Mouse (Mus musculus): ENCODE data around the gene Mcm10. TPM values are rescaled to one million over a fixed set of nuclear protein-coding genes. Genes with fewer than 3 reads are reported as not detected.
"Not testable (repeated sequence)": the region's sequence is repeated elsewhere in the genome, so short reads cannot be mapped to it uniquely, and the experiment has no call there.

The Mcm10 gene
- polyA plus RNA-seq, 1 experiment from 2014 or later, result 36.8 TPM

DNA sequence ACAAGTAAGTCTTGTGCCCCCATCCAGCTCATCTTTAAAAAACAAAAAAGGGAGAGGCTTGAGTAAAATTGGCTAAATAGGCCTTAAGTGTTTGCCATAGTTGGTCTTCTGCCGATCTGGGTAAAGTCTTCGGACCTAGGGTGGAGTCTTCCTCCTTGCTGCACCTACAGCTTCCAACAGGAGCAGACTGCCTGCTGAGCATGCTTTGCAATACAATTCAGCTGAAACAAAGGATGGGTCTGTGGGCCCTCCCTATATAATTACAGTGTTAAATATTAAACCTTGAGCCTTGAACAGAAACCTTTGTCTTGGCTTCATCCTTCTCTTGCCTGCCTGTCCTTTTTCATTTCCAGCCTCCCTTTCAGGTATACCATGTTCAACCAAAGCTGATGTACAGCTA lies 44.8 kb downstream of the Mcm10 start:
- no peak overlapping the region for H3K27ac ChIP-seq
- WGBS, result 89% methylated on average over 2 of the region's 2 CpGs
- H3K4me1 ChIP-seq (replicated peaks), result no peaks in the 10 kb centered on the region
- H3K9me3 ChIP-seq, result no peaks in the 10 kb centered on the region
- H3K9ac ChIP-seq, result no peak overlapping the region
- no peaks in the 10 kb centered on the region for H3K27me3 ChIP-seq (replicated peaks)
- no peak overlapping the region for H3K4me2 ChIP-seq (replicated peaks)
- H3K36me3 ChIP-seq, result no peaks in the 10 kb centered on the region
- no peak for ATAC-seq
- H3K4me3 ChIP-seq (replicated peaks), result no peak overlapping the region

DNA sequence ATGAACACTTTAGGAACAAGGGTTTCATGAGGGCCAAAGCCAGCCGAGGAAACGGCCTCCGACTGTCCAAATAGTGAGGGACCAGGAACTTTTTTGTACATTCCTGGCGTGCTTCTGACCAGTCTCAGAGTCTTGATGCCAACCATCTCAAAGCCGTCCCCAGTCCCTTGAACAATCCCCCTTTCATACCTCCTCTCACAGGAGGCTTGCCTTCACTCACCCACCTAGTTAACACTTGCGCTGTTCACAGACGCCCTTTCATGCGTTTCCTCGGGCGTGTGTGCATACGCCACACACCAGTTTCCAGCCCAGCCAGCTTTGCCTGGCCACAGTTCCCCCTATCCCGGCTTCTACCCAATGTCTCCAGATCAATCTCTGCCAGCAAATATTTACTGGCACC lies 54.6 kb downstream of the Mcm10 start:
- ATAC-seq, result no peak
- Histone ChIP-seq H3K4me3 (replicated peaks) (no peak overlapping the region), H3K9ac (no peak overlapping the region), H3K27ac (no peak overlapping the region), H3K27me3 (replicated peaks) (no peaks in the 10 kb centered on the region), H3K9me3 (no peaks in the 10 kb centered on the region), H3K4me2 (replicated peaks) (no peak overlapping the region), H3K4me1 (replicated peaks) (no peaks in the 10 kb centered on the region), H3K36me3 (no peaks in the 10 kb centered on the region)
- 84% methylated on average over 12 of the region's 12 CpGs for WGBS

DNA sequence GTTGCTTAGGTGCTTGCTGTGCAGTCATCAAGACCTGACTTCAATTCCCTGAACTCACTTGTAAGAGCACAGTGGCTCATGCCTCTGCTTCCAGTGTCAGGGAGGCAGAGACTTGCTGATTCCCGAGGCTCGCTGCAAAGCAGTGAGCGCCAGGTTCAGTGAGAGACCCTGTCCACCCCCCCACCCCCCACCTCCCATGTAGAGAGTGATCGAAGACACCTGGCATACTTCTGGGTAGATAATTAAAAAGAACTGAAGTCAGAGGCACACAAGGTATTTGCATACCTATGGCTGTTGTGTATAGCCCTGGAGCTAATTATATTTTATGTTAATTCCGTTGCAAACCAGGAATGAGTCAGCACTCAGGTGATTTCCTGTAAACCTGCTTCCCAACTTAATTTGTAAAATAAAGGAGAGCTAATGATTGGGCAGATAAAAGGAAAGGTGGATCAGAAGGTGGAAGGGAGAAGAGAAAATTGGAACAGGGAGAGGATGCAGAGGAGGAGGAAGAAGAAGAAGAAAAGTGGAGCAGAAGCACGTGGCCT lies 58.3 kb downstream of the Mcm10 start:
- WGBS, result 86% methylated on average over 6 of the region's 6 CpGs
- H3K36me3 ChIP-seq, result no peaks in the 10 kb centered on the region
- H3K4me3 ChIP-seq (replicated peaks), result no peak overlapping the region
- H3K9me3 ChIP-seq, result no peaks in the 10 kb centered on the region
- H3K9ac ChIP-seq, result no peak overlapping the region
- H3K27ac ChIP-seq, result no peak overlapping the region
- no peaks in the 10 kb centered on the region for H3K4me1 ChIP-seq (replicated peaks)
- no peak for ATAC-seq
- no peak overlapping the region for H3K4me2 ChIP-seq (replicated peaks)
- no peaks in the 10 kb centered on the region for H3K27me3 ChIP-seq (replicated peaks)

DNA sequence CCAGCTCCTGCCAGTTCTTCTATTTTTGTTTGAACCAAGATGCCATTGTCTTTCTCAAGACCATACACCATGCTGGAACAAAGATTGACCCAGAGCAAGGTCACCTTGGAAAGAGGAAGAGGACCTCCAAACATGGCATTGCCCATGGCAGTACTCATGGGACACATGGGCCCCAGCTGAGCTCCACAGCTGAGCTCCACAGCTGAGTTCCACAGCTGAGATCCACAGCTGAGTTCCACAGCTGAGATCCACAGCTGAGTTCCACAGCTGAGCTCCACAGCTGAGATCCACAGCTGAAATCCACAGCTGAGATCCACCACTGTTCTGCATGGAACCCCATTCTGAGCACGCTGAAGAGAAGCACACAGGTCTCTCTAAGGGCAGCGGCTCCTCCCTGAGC lies 61.6 kb downstream of the Mcm10 start:
- Histone ChIP-seq H3K27me3 (replicated peaks) (no peaks in the 10 kb centered on the region), H3K4me3 (replicated peaks) (no peak overlapping the region), H3K36me3 (no peaks in the 10 kb centered on the region), H3K9ac (no peak overlapping the region), H3K4me1 (replicated peaks) (no peaks in the 10 kb centered on the region), H3K9me3 (no peaks in the 10 kb centered on the region), H3K27ac (no peak overlapping the region), H3K4me2 (replicated peaks) (no peak overlapping the region)
- ATAC-seq, result no peak
- WGBS, result 91% methylated on average over 2 of the region's 2 CpGs

DNA sequence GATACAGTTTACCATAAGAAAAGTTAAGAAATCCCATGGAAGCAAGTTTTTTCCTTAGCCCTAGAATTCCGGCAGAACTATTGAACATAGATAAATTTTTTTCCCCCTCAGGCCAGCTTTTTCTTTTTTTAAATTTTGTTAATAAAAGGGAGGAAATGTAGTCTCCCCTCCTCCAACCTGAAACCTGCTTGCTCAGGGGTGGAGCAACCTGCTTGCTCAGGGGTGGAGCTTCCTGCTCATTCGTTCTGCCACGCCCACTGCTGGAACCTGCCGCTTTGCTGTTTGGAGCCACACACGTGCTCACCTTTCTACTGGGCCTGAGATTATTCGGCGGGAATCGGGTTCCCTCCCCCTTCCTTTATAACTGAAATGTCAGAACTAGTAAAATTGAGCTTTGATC lies 62.9 kb downstream of the Mcm10 start:
- not testable (repeated sequence) for H3K9ac ChIP-seq; H3K4me1 ChIP-seq (replicated peaks); H3K4me3 ChIP-seq (replicated peaks); H3K9me3 ChIP-seq; H3K4me2 ChIP-seq (replicated peaks); H3K36me3 ChIP-seq; ATAC-seq; H3K27me3 ChIP-seq (replicated peaks); H3K27ac ChIP-seq
- WGBS, result 89% methylated on average over 8 of the region's 8 CpGs

DNA sequence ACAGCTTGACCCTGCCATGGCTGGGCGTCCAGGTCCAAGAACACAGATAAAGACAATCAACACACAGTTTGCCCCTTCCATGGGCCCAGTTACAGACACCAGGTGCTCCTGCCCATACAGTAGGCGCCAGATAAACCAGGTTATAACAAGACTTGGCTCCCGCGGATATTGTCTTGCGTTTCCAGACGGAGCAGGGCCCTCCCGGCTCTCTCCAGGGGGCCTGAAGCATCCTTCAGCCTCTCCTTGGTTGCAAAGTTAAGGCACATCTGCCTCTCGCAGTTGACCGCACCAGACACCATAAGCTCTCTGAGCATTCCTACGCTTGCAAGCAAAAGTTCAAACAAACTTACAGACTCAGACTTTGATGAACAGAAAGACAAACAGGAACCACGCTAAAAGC lies 71.7 kb downstream of the Mcm10 start:
- H3K9ac ChIP-seq, result no peak overlapping the region
- H3K36me3 ChIP-seq, result peaks cover 4% of the 10 kb centered on the region; the same call in 1 of the 2 replicates
- no peaks in the 10 kb centered on the region for H3K4me1 ChIP-seq (replicated peaks)
- no peak for ATAC-seq
- no peak overlapping the region for H3K4me2 ChIP-seq (replicated peaks)
- H3K27ac ChIP-seq, result no peak overlapping the region
- H3K27me3 ChIP-seq (replicated peaks), result no peaks in the 10 kb centered on the region
- H3K4me3 ChIP-seq (replicated peaks), result no peak overlapping the region
- 88% methylated on average over 11 of the region's 11 CpGs for WGBS
- peaks cover 3% of the 10 kb centered on the region; the same call in 1 of the 2 replicates for H3K9me3 ChIP-seq

Other genes with a start within 250 kb of the Mcm10 start
- gene Sephs1, start 131.2 kb downstream of the Mcm10 start, polyA plus RNA-seq (2015; fragmentation: Nextera tagmentation; extraction: Ambion mirVana), result 58.8 and 62.4 TPM in 2 replicates
- 80.1 and 83.7 TPM in 2 replicates for gene Phyh, start 93.8 kb downstream of the Mcm10 start, polyA plus RNA-seq (2015; fragmentation: Nextera tagmentation; extraction: Ambion mirVana)
- gene Ucma, start 36.7 kb downstream of the Mcm10 start, polyA plus RNA-seq (2015; fragmentation: Nextera tagmentation; extraction: Ambion mirVana), result not detected in 2 replicates
- 17.3 and 18.7 TPM in 2 replicates for gene Optn, start 51.3 kb upstream of the Mcm10 start, polyA plus RNA-seq (2015; fragmentation: Nextera tagmentation; extraction: Ambion mirVana)
- gene Ccdc3, start 125.0 kb upstream of the Mcm10 start, polyA plus RNA-seq (2015; fragmentation: Nextera tagmentation; extraction: Ambion mirVana), result 9.2 and 10.3 TPM in 2 replicates

All from intestine, embryonic 15.5 days (tissue).